Comparison of ENCODE assay signal across 9 mouse cellular contexts in the genomic region with DNA sequence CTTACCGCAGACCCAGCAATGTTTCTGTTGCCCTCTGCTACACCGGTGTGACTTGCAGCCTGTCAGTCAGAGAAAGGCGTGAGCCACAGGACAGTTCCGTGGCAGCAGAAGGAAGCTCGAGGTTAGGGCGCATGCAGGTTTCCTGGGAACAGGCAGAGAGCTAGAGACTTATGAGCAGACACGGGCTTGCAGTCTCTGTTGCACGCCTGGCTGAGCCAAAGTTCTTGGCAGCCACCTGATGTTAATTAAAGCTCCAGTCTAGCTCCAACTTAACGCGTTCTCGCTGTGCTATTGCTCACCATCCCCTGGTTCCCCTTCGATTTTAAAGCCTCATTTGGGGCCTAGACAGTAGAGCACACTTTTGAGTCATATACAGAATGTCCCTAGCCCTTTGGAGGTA.
DNase-seq lines count a peak whose midpoint lies in the region; ATAC-seq lines count a peak whose summit lies in the region.
"Had no signal": no experiment of that assay in that cellular context is flagged by ENCODE, and none has a peak within 500 bp of the region (broad histone marks: within the 10 kb centered on the region; RNA-seq: fewer than 3 reads in every experiment).

No protein-coding gene starts in this region.

- no peak overlapping the region for H3K4me3 ChIP-seq in hindbrain, embryonic 16.5 days (ENCODE audit: low read length)
- no peak overlapping the region for H3K4me3 ChIP-seq in hindbrain, embryonic 10.5 days
- no peak overlapping the region for H3K4me3 ChIP-seq in forebrain, embryonic 16.5 days (replicated peaks; ENCODE audit: low read length)
- H3K4me3 ChIP-seq in limb, embryonic 13.5 days, result no peak overlapping the region

- H3K9me3 ChIP-seq in hindbrain, embryonic 16.5 days (ENCODE audit: control insufficient read depth, low read length), result no peaks in the 10 kb centered on the region
- no peaks in the 10 kb centered on the region for H3K9me3 ChIP-seq in hindbrain, embryonic 10.5 days
- no peaks in the 10 kb centered on the region for H3K9me3 ChIP-seq in forebrain, embryonic 16.5 days (ENCODE audit: control insufficient read depth, low read length)
- H3K9me3 ChIP-seq in limb, embryonic 13.5 days, result no peaks in the 10 kb centered on the region

- no peaks in the 10 kb centered on the region; the same call in 1 of the 2 replicates for H3K4me1 ChIP-seq in hindbrain, embryonic 16.5 days (ENCODE audit: control insufficient read depth, insufficient read depth, low read depth, low read length)
- H3K4me1 ChIP-seq in hindbrain, embryonic 10.5 days (replicated peaks), result no peaks in the 10 kb centered on the region
- peaks cover 4% of the 10 kb centered on the region; the same call in 1 of the 2 replicates for H3K4me1 ChIP-seq in forebrain, embryonic 16.5 days (replicated peaks; ENCODE audit: control insufficient read depth, insufficient read depth, low read length)
- peaks cover 10% of the 10 kb centered on the region; the same call in 1 of the 2 replicates for H3K4me1 ChIP-seq in limb, embryonic 13.5 days

- 61% methylated on average over 12 of the region's 12 CpGs for WGBS in hindbrain, embryonic 16.5 days
- WGBS in hindbrain, embryonic 10.5 days, result 73% methylated on average over 12 of the region's 12 CpGs
- 56% methylated on average over 12 of the region's 12 CpGs for WGBS in forebrain, embryonic 16.5 days
- 31% methylated on average over 12 of the region's 12 CpGs for whole genome bisulfite sequencing in limb, embryonic 13.5 days

- no peaks in the 10 kb centered on the region for H3K27me3 ChIP-seq in hindbrain, embryonic 16.5 days (replicated peaks; ENCODE audit: control insufficient read depth, insufficient read depth, low read length)
- no peaks in the 10 kb centered on the region for H3K27me3 ChIP-seq in hindbrain, embryonic 10.5 days (ENCODE audit: insufficient read depth, poor library complexity, severe bottlenecking)
- H3K27me3 ChIP-seq in forebrain, embryonic 16.5 days (replicated peaks; ENCODE audit: control insufficient read depth, insufficient read depth, low read length), result no peaks in the 10 kb centered on the region
- no peaks in the 10 kb centered on the region for H3K27me3 ChIP-seq in limb, embryonic 13.5 days

- no peak overlapping the region for H3K27ac ChIP-seq in hindbrain, embryonic 16.5 days (ENCODE audit: low read depth, low read length)
- no peak overlapping the region for H3K27ac ChIP-seq in hindbrain, embryonic 10.5 days
- no peak overlapping the region; the same call in 1 of the 2 replicates for H3K27ac ChIP-seq in forebrain, embryonic 16.5 days (ENCODE audit: low read length)
- H3K27ac ChIP-seq in limb, embryonic 13.5 days, result no peak overlapping the region

- DNase-seq in hindbrain, embryonic 10.5 days (ENCODE audit: low spot score), result no peak
- peak; percentile 54 for DNase-seq in cerebellum, adult 11-12 months
- no peak for DNase-seq in lung, adult 18-20 months
- DNase-seq in spleen, adult 12 weeks (ENCODE audit: low spot score), result no peak
- no peak for DNase-seq in adrenal gland, adult (ENCODE audit: inconsistent age in 2 of 2, low spot score in 1 of 2)

- H3K36me3 ChIP-seq in hindbrain, embryonic 16.5 days (ENCODE audit: control insufficient read depth, insufficient read depth, low read length), result no peaks in the 10 kb centered on the region
- no peaks in the 10 kb centered on the region for H3K36me3 ChIP-seq in hindbrain, embryonic 10.5 days
- H3K36me3 ChIP-seq in forebrain, embryonic 16.5 days (ENCODE audit: control insufficient read depth, insufficient read depth), result no peaks in the 10 kb centered on the region
- H3K36me3 ChIP-seq in limb, embryonic 13.5 days, result no peaks in the 10 kb centered on the region

- H3K9ac ChIP-seq in hindbrain, embryonic 16.5 days (ENCODE audit: low read depth, low read length), result no peak overlapping the region
- no peak overlapping the region for H3K9ac ChIP-seq in forebrain, embryonic 16.5 days (replicated peaks; ENCODE audit: low read depth, low read length)
- no peak overlapping the region for H3K9ac ChIP-seq in limb, embryonic 13.5 days

- ATAC-seq in hindbrain, embryonic 16.5 days, result peak; percentile 54
- ATAC-seq in forebrain, embryonic 16.5 days, result peak; percentile 78
- peak; percentile 76 for ATAC-seq in limb, embryonic 13.5 days (ENCODE audit: low FRiP score, low read depth)
- ATAC-seq: intestine, postnatal 0 days had no signal

- no peak overlapping the region for H3K4me2 ChIP-seq in hindbrain, embryonic 16.5 days (ENCODE audit: low read length)
- H3K4me2 ChIP-seq in forebrain, embryonic 16.5 days (ENCODE audit: low read length), result no peak overlapping the region
- peak overlapping the region; percentile 31 for H3K4me2 ChIP-seq in limb, embryonic 13.5 days (replicated peaks)
